12 mouse cellular contexts compared by ENCODE assay signal in the genomic region with DNA sequence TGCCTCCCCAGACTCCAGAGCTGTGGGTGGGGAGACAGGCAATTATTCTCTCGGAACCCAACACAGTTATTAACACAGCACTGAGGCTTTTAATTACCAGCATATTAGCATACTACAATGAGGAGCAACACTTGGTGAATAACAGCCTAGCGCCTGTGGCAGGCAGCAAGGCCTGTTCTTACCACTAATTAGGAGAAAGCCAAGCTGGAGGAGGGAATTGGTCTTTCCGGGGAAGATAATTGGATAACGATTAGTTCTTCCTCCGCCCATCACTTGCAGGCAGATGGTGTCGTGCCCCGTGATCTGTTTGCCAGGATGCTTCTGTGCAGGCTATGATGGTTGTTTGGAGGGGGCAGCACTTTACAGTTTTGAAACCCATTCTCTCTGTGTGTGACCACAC.
DNase-seq lines count a peak whose midpoint lies in the region; ATAC-seq and TF ChIP-seq lines count a peak whose summit lies in the region.
"Had no signal": no experiment of that assay in that cellular context is flagged by ENCODE, and none has a peak within 500 bp of the region (broad histone marks: within the 10 kb centered on the region; RNA-seq: fewer than 3 reads in every experiment).

No protein-coding gene starts in this region.

- H3K36me3 ChIP-seq in forebrain, embryonic 10.5 days (replicated peaks): no peaks in the 10 kb centered on the region
- no peaks in the 10 kb centered on the region for H3K36me3 ChIP-seq in hindbrain, embryonic 16.5 days (ENCODE audit: control insufficient read depth, insufficient read depth, low read length)
- H3K36me3 ChIP-seq in midbrain, embryonic 16.5 days (ENCODE audit: control insufficient read depth, insufficient read depth, low read length): no peaks in the 10 kb centered on the region
- H3K36me3 ChIP-seq: kidney, embryonic 15.5 days; limb, embryonic 13.5 days had no signal

- H3K9ac ChIP-seq in hindbrain, embryonic 16.5 days (ENCODE audit: low read depth, low read length): no peak overlapping the region
- no peak overlapping the region for H3K9ac ChIP-seq in midbrain, embryonic 16.5 days (ENCODE audit: low read depth, low read length)
- H3K9ac ChIP-seq: kidney, embryonic 15.5 days; limb, embryonic 13.5 days had no signal

- peak; percentile 79 for ATAC-seq in hindbrain, embryonic 16.5 days
- ATAC-seq in midbrain, embryonic 16.5 days: peak; percentile 60; the same call in 1 of the 2 replicates
- ATAC-seq in granulocyte monocyte progenitor cell, adult 5-6 weeks (replicated peaks; ENCODE audit: poor library complexity, severe bottlenecking): no peak

- no peak overlapping the region for H3K4me3 ChIP-seq in forebrain, embryonic 10.5 days
- no peak overlapping the region for H3K4me3 ChIP-seq in hindbrain, embryonic 16.5 days (ENCODE audit: low read length)
- H3K4me3 ChIP-seq in midbrain, embryonic 16.5 days (ENCODE audit: low read depth, low read length): no peak overlapping the region
- H3K4me3 ChIP-seq: gastrocnemius, adult 2 months; kidney, embryonic 15.5 days; limb, embryonic 13.5 days; myocyte had no signal

- no peak for TF ChIP-seq POLR2A in brain, embryonic 14.5 days (IDR thresholded peaks at IDR 0.05; ENCODE audit: borderline replicate concordance, extremely low read depth, insufficient read depth, insufficient read length, poor library complexity, severe bottlenecking)

- peak overlapping the region; percentile 53; the same call in 1 of the 2 replicates for H3K27ac ChIP-seq in forebrain, embryonic 10.5 days
- peak overlapping the region; percentile 45; the same call in 1 of the 2 replicates for H3K27ac ChIP-seq in hindbrain, embryonic 16.5 days (ENCODE audit: low read depth, low read length)
- H3K27ac ChIP-seq in midbrain, embryonic 16.5 days (ENCODE audit: low read length): peak overlapping the region; percentile 23
- H3K27ac ChIP-seq: gastrocnemius, adult 2 months; kidney, embryonic 15.5 days; limb, embryonic 13.5 days had no signal

- TF ChIP-seq CTCF in brain, embryonic 14.5 days (IDR thresholded peaks at IDR 0.05; ENCODE audit: borderline replicate concordance, extremely low read depth, insufficient read depth, insufficient read length): no peak

- peaks cover 88% of the 10 kb centered on the region for H3K27me3 ChIP-seq in forebrain, embryonic 10.5 days (ENCODE audit: poor library complexity, severe bottlenecking)
- no peaks in the 10 kb centered on the region for H3K27me3 ChIP-seq in hindbrain, embryonic 16.5 days (replicated peaks; ENCODE audit: control insufficient read depth, insufficient read depth, low read length)
- no peaks in the 10 kb centered on the region for H3K27me3 ChIP-seq in midbrain, embryonic 16.5 days (ENCODE audit: control insufficient read depth, insufficient read depth, low read depth, low read length)
- H3K27me3 ChIP-seq: kidney, embryonic 15.5 days; limb, embryonic 13.5 days had no signal

- H3K9me3 ChIP-seq in forebrain, embryonic 10.5 days: no peaks in the 10 kb centered on the region; the same call in 1 of the 2 replicates
- no peaks in the 10 kb centered on the region for H3K9me3 ChIP-seq in hindbrain, embryonic 16.5 days (ENCODE audit: control insufficient read depth, low read length)
- H3K9me3 ChIP-seq in midbrain, embryonic 16.5 days (replicated peaks; ENCODE audit: control insufficient read depth, low read length, poor library complexity, severe bottlenecking): no peaks in the 10 kb centered on the region
- H3K9me3 ChIP-seq: kidney, embryonic 15.5 days; limb, embryonic 13.5 days had no signal

- H3K4me2 ChIP-seq in hindbrain, embryonic 16.5 days (ENCODE audit: low read length): no peak overlapping the region
- H3K4me2 ChIP-seq in midbrain, embryonic 16.5 days (ENCODE audit: low read length): no peak overlapping the region
- H3K4me2 ChIP-seq: kidney, embryonic 15.5 days; limb, embryonic 13.5 days had no signal

- peak; percentile 97 for DNase-seq in brain, embryonic 14.5 days (ENCODE audit: low read depth)
- DNase-seq in forebrain, embryonic 10.5 days (ENCODE audit: extremely low spot score, low spot score): no peak
- DNase-seq in left cerebral cortex, adult 11 months (ENCODE audit: low spot score): no peak
- DNase-seq in gastrocnemius, postnatal 10 days: no peak
- DNase-seq: gastrocnemius, adult 2 months; lung, postnatal 14 days had no signal

- H3K4me1 ChIP-seq in forebrain, embryonic 10.5 days: peaks cover 41% of the 10 kb centered on the region
- H3K4me1 ChIP-seq in hindbrain, embryonic 16.5 days (ENCODE audit: control insufficient read depth, insufficient read depth, low read depth, low read length): peaks cover 10% of the 10 kb centered on the region
- H3K4me1 ChIP-seq in midbrain, embryonic 16.5 days (ENCODE audit: control insufficient read depth, insufficient read depth, low read length): peaks cover 15% of the 10 kb centered on the region
- H3K4me1 ChIP-seq: kidney, embryonic 15.5 days had no signal

- WGBS in forebrain, embryonic 10.5 days: 29% methylated on average over 7 of the region's 7 CpGs
- WGBS in hindbrain, embryonic 16.5 days: 17% methylated on average over 7 of the region's 7 CpGs
- 20% methylated on average over 7 of the region's 7 CpGs for WGBS in midbrain, embryonic 16.5 days
